Mouse (Mus musculus) neural tube, embryonic 12.5 days (tissue): ENCODE measurements around the gene Hoxa1. TPM values are rescaled to one million over a fixed set of nuclear protein-coding genes. Genes with fewer than 3 reads are reported as not detected.

Source experiments
- ATAC-seq: fragments of 200-750 bp; cut with Nextera tagmentation; 2 replicates; pipeline ENCODE4 v1.8.0; 2017; ENCODE audit warnings: low read depth, mild to moderate bottlenecking, moderate TSS enrichment, moderate library complexity; ENCODE audit not compliant: low FRiP score
- H3K27ac ChIP-seq: fragments of 300-500 bp; sonication (generic); 2 replicates; pipeline ENCODE4 v1.5.1; 2016
- H3K27me3 ChIP-seq: fragments of 300-500 bp; sonication (generic); replicated peaks from 2 replicates; pipeline ENCODE4 v1.6.1; 2016; ENCODE audit warnings: mild to moderate bottlenecking
- H3K36me3 ChIP-seq: fragments of 300-500 bp; sonication (generic); 2 replicates; pipeline ENCODE4 v1.6.1; 2016; ENCODE audit warnings: mild to moderate bottlenecking
- H3K4me1 ChIP-seq: fragments of 300-500 bp; sonication (generic); 2 replicates; pipeline ENCODE4 v1.6.1; 2016
- H3K4me2 ChIP-seq: fragments of 300-500 bp; sonication (generic); replicated peaks from 2 replicates; pipeline ENCODE4 v1.6.1; 2016; ENCODE audit warnings: mild to moderate bottlenecking
- H3K4me3 ChIP-seq: fragments of 300-500 bp; sonication (generic); 2 replicates; pipeline ENCODE4 v1.5.1; 2016
- H3K9ac ChIP-seq: fragments of 300-500 bp; sonication (generic); 2 replicates; pipeline ENCODE4 v1.6.1; 2016; ENCODE audit warnings: mild to moderate bottlenecking
- H3K9me3 ChIP-seq: fragments of 300-500 bp; sonication (generic); 2 replicates; pipeline ENCODE4 v1.6.1; 2016; ENCODE audit warnings: mild to moderate bottlenecking
- WGBS: fragments of 180-500 bp; shearing (Covaris S2); methylation state at CpG from one replicate; pipeline ENCODE4 v1.1.7; 2016; 5-methylcytosine and 5-hydroxymethylcytosine counted together
- polyA plus RNA-seq: library from polyadenylated mRNA; unstranded; fragments of >200 nt; fragmentation: Nextera tagmentation; extraction: Ambion mirVana; gene quantifications from 2 replicates; pipeline ENCODE4 v1.2.1, GENCODE M21; 2016

The Hoxa1 gene
- polyA plus RNA-seq = 4.7 and 5.0 TPM in 2 replicates

GRCm38 (mm10) chr6:52158276-52159051, at the start of gene Hoxa1:
Gene Hoxa1, minus strand, starts transcription at chr6:52158317.
- WGBS = under 1% methylated on average over 55 of the region's 55 CpGs
- H3K27ac ChIP-seq = peak within 1 kb of the TSS; percentile 98
- peak; percentile 82 for ATAC-seq
- H3K9ac ChIP-seq = peak within 1 kb of the TSS; percentile 89
- H3K9me3 ChIP-seq = no peaks in the 10 kb centered on the region
- H3K4me1 ChIP-seq = peaks cover 50% of the 10 kb centered on the region
- H3K27me3 ChIP-seq = no peaks in the 10 kb centered on the region
- peaks cover 3% of the 10 kb centered on the region; the same call in 1 of the 2 replicates for H3K36me3 ChIP-seq
- peak within 1 kb of the TSS; percentile 75 for H3K4me3 ChIP-seq
- peak within 1 kb of the TSS; percentile 99 for H3K4me2 ChIP-seq

GRCm38 (mm10) chr6:52207684-52207976, 49.5 kb upstream of the Hoxa1 start:
- Histone ChIP-seq H3K4me1 (peaks cover 47% of the 10 kb centered on the region), H3K4me3 (peak overlapping the region; percentile 92), H3K27me3 (no peaks in the 10 kb centered on the region), H3K9me3 (no peaks in the 10 kb centered on the region), H3K9ac (peak overlapping the region; percentile 100), H3K36me3 (peaks cover 32% of the 10 kb centered on the region), H3K4me2 (peak overlapping the region; percentile 99), H3K27ac (peak overlapping the region; percentile 99)
- no peak for ATAC-seq

GRCm38 (mm10) chr6:52206882-52207683, 49.0 kb upstream of the Hoxa1 start:
- Histone ChIP-seq H3K27ac (peak overlapping the region; percentile 99), H3K27me3 (no peaks in the 10 kb centered on the region), H3K36me3 (peaks cover 36% of the 10 kb centered on the region), H3K9me3 (no peaks in the 10 kb centered on the region), H3K4me3 (peak overlapping the region; percentile 92), H3K4me1 (peaks cover 52% of the 10 kb centered on the region), H3K9ac (peak overlapping the region; percentile 100), H3K4me2 (peak overlapping the region; percentile 99)
- WGBS = 3% methylated on average over 4 of the region's 4 CpGs
- no peak for ATAC-seq

GRCm38 (mm10) chr6:52205638-52206621, 47.8 kb upstream of the Hoxa1 start:
- H3K36me3 ChIP-seq = peaks cover 44% of the 10 kb centered on the region
- H3K4me2 ChIP-seq = peak overlapping the region; percentile 99
- H3K9me3 ChIP-seq = no peaks in the 10 kb centered on the region
- 1% methylated on average over 55 of the region's 55 CpGs for WGBS
- H3K27ac ChIP-seq = peak overlapping the region; percentile 99
- H3K4me3 ChIP-seq = peak overlapping the region; percentile 92
- no peaks in the 10 kb centered on the region for H3K27me3 ChIP-seq
- peaks cover 62% of the 10 kb centered on the region for H3K4me1 ChIP-seq
- ATAC-seq = no peak
- H3K9ac ChIP-seq = peak overlapping the region; percentile 100

- H3K36me3 ChIP-seq = peaks cover 48% of the 10 kb centered on the region
- H3K4me1 ChIP-seq = peaks cover 69% of the 10 kb centered on the region
- no peaks in the 10 kb centered on the region for H3K27me3 ChIP-seq
- peak overlapping the region; percentile 99 for H3K4me2 ChIP-seq
- H3K9ac ChIP-seq = peak overlapping the region; percentile 100
- no peaks in the 10 kb centered on the region for H3K9me3 ChIP-seq
- peak overlapping the region; percentile 92 for H3K4me3 ChIP-seq
- peak overlapping the region; percentile 99 for H3K27ac ChIP-seq
- no peak for ATAC-seq
- WGBS = 1% methylated on average over 14 of the region's 14 CpGs
These were observed 47.1 kb upstream of the Hoxa1 start for GRCm38 (mm10) chr6:52205221-52205620.

GRCm38 (mm10) chr6:52204050-52204752, 46.1 kb upstream of the Hoxa1 start, which contains the start of gene Hoxa5:
Gene Hoxa5, minus strand, starts transcription at chr6:52204587.
- H3K4me1 ChIP-seq = peaks cover 78% of the 10 kb centered on the region
- H3K36me3 ChIP-seq = peaks cover 48% of the 10 kb centered on the region
- H3K4me3 ChIP-seq = peak within 1 kb of the TSS; percentile 92
- under 1% methylated on average over 65 of the region's 65 CpGs for WGBS
- peak; percentile 55 for ATAC-seq
- H3K27ac ChIP-seq = peak within 1 kb of the TSS; percentile 99
- peak within 1 kb of the TSS; percentile 100 for H3K9ac ChIP-seq
- no peaks in the 10 kb centered on the region for H3K9me3 ChIP-seq
- peak within 1 kb of the TSS; percentile 99 for H3K4me2 ChIP-seq
- no peaks in the 10 kb centered on the region for H3K27me3 ChIP-seq

GRCm38 (mm10) chr6:52203371-52204049, 45.4 kb upstream of the Hoxa1 start:
- WGBS = under 1% methylated on average over 46 of the region's 46 CpGs
- Histone ChIP-seq H3K27me3 (no peaks in the 10 kb centered on the region), H3K9ac (peak overlapping the region; percentile 100), H3K4me1 (peaks cover 82% of the 10 kb centered on the region), H3K27ac (peak overlapping the region; percentile 99), H3K4me3 (peak overlapping the region; percentile 92), H3K4me2 (peak overlapping the region; percentile 99), H3K36me3 (peaks cover 48% of the 10 kb centered on the region), H3K9me3 (no peaks in the 10 kb centered on the region)
- ATAC-seq = peak; percentile 49

- Histone ChIP-seq H3K27me3 (no peaks in the 10 kb centered on the region), H3K4me2 (peak overlapping the region; percentile 99), H3K27ac (peak overlapping the region; percentile 99), H3K9me3 (no peaks in the 10 kb centered on the region), H3K4me3 (peak overlapping the region; percentile 92), H3K9ac (peak overlapping the region; percentile 100), H3K36me3 (peaks cover 48% of the 10 kb centered on the region), H3K4me1 (peaks cover 83% of the 10 kb centered on the region)
- WGBS = 2% methylated on average over 10 of the region's 10 CpGs
- no peak for ATAC-seq
These were observed 44.9 kb upstream of the Hoxa1 start for GRCm38 (mm10) chr6:52203121-52203370.

- 3% methylated on average over 22 of the region's 22 CpGs for WGBS
- Histone ChIP-seq H3K9ac (peak overlapping the region; percentile 100), H3K27me3 (no peaks in the 10 kb centered on the region), H3K36me3 (peaks cover 48% of the 10 kb centered on the region), H3K27ac (peak overlapping the region; percentile 99), H3K4me2 (peak overlapping the region; percentile 99), H3K4me3 (peak overlapping the region; percentile 92), H3K9me3 (no peaks in the 10 kb centered on the region), H3K4me1 (peaks cover 84% of the 10 kb centered on the region)
- no peak for ATAC-seq
These were observed 44.4 kb upstream of the Hoxa1 start for GRCm38 (mm10) chr6:52202362-52203120.

- peak overlapping the region; percentile 80 for H3K27ac ChIP-seq
- H3K4me3 ChIP-seq = peak overlapping the region; percentile 41
These were observed 43.2 kb upstream of the Hoxa1 start for GRCm38 (mm10) chr6:52201269-52201668.

More at GRCm38 (mm10) chr6:52201269-52201668, 43.2 kb upstream of the Hoxa1 start:
- H3K27me3 ChIP-seq = no peaks in the 10 kb centered on the region
- peaks cover 45% of the 10 kb centered on the region for H3K36me3 ChIP-seq
- ATAC-seq = no peak
- 4% methylated on average over 1 of the region's 1 CpGs for WGBS
- no peaks in the 10 kb centered on the region for H3K9me3 ChIP-seq
- peak overlapping the region; percentile 100 for H3K9ac ChIP-seq
- peaks cover 84% of the 10 kb centered on the region for H3K4me1 ChIP-seq
- peak overlapping the region; percentile 99 for H3K4me2 ChIP-seq
